Mouse (Mus musculus) fat pad, adult 2 months (tissue): ENCODE results near the gene Coch.
"Not testable (repeated sequence)": the region's sequence is repeated elsewhere in the genome, so short reads cannot be mapped to it uniquely, and the experiment has no call there.

ENCODE experiments used
- DNase-seq: peaks from one replicate; pipeline ENCODE4 v3.0.0-alpha.2; 2011; ENCODE audit warnings: low read depth, low spot score; ENCODE audit errors: extremely low read depth

The Coch gene

DNA sequence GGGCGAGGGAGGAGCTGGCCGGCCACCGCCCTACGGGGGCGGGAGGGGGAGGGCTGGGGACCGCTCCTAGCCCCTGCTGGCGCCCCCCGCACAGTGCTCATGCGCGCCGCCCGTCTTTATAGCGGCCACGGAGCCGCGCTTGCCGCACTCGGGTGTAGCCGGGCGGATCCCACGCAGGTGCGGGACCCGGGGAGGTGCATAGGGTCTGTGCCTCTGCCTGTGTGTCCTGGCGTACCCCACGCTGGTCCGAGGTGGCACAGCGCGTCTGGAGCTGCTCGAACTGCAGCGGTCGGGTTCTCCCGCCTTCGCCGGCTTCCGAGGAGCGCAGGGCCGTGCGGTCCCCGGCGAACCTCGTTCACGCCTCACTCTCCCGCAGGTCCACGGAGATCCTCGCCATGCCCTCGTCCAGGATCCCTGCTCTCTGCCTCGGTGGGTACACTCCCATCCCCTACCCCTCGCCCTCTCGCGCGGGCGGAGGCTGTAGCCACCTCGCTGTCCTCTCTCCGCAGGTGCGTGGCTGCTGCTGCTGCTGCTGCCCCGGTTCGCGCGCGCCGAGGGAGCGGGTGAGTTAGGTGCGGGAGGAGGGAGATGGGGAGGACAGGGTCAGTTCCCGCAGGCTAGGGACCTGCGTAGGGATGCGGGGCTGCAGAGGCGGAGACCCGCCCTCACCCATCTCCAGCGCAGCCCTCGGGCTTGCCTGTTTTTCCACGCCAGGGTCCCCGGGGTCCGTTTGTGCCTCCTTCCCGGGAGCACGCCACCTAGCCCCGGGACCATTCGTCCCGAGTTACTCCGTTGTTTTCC lies at the start of gene Coch:
Gene Coch, plus strand, starts transcription at position 113 of the 801 bp plus-strand sequence.
- no peak for DNase-seq

DNA sequence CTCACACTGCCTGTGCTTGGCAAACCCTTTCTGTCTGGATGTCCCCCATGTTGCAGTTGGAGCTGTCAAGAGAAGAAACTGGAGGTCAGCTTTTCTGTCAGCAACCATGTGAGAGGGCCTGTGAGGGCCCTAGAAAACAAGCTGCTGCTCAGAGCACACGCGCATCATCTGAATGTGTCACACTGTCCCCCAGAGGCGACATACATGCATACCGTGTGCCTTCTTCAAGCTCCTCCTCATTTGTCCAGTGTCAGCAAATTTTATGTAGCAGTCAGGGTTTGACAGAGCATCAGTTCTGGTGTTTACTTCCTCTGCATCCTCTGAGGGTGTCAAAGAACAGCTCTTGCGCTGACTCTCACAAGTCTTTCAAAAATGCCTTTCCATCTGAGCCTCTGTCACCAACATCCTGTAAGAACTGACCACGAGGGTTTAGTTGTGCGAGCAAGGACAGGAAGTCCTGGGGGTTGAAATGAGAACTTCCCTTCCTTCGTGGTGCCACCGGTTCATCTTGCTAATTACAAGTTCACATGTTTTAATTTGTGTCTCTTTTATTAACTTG lies 49.7 kb upstream of the Coch start:
- no peak for DNase-seq

DNA sequence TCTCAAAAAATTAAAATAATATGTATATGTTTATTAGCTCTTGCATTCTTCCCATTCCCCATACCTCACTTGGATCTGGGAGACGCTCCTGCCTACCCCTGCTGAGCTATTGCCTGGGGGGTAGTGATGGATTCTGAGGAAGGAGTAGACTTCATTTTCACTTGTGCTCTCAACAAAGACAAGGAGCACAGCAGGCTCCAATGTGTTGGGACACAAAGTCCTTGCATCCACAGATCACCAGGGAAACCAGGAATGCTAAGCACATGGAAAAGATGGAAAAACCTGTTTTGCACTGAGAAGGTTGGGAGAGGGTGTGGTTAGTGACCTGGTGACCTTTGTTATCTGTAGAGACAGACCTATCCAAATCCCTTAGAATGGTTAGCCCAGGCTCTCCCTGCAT lies 38.1 kb upstream of the Coch start:
- DNase-seq, result no peak

DNA sequence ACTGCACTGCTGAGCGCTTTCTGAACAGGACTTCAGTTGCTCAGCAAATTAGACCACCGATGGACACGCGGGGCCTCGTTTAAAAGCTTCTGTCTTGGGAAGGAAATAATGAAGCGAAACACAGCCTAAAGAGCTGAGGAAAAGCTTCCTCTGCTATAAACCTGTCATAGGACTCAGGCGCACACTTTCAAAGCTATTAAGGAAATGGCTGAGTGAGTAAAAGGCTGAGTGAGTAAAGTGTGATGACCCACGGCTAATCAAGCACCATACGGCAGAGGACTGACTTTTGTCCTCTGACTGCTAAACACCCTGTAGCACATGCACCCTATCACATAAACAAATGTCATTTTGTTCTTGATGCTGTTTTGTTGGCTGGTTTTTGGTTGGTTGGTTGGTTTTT lies 31.7 kb upstream of the Coch start:
- no peak for DNase-seq

DNA sequence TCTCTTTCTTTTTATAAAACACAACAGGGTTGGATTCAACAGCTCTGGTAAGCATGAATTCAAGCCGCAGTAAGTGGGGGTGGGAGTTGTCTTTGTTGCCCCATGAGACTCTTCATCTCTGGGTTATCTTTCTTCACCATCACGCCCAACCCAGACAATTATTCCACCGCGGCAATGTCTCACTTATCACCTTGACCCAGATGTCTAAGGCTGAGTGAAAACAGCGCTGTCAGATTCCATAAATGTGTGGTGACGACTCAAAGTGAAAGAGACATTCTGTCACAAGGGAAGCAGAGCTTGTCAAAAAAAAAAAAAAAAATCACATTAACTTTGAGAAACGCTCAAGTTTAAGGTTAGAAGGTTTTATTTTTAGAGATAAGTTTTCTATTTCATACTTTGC lies 25.9 kb upstream of the Coch start:
- no peak for DNase-seq

DNA sequence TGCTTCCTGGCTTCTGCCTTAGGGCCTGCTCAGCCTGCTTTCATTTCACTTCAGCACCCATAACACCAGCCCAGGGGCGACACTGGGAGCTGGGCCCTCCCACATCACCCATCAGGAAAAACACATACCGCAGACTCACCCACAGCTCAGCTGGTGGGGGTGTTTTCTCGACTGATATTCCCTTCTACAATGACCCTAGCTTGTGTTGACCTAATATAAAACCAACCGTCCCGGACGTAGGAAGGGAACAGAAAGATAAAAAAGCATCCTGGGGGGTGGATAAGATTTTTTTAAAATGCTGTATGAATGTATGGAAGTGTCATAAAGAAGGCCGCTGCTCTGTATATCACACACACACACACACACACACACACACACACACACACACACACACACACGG lies 23.7 kb upstream of the Coch start:
- no peak for DNase-seq

DNA sequence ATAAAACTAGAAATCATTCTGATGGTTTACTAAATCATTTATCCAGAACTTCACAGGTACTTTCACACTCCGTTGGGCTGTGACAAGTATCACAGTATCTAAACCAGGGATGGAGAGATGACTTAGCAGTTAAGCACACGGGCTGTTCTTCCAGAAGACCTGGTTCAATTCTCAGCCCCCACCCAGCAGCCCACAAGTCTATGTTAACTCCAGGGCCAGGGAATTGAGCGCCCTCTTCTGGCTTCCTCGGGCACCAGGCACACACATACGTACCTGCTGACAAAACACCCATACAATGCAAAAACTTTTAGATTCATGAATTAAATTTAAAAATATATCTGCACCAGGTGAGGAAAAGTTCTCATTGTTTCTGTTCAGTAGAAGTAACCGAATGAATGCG lies 23.2 kb upstream of the Coch start:
- no peak for DNase-seq

DNA sequence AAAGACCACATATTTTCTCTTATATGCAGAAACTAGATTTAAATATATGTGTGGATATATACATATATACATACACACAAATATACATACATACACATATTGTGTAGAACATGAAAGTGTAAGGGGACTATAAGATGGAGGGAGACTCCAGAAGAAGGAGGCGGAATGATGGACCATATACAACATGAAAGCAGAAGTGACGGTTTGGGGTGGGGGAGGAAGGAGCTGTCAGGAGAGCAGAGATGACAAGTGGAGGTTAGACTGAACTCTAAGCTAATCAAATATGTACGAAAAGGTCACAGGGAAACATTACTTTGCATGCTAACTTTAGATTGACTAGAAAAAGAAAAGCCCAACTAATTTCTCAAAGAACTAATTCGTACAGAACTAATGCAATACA lies 20.5 kb upstream of the Coch start:
- DNase-seq, result no peak

DNA sequence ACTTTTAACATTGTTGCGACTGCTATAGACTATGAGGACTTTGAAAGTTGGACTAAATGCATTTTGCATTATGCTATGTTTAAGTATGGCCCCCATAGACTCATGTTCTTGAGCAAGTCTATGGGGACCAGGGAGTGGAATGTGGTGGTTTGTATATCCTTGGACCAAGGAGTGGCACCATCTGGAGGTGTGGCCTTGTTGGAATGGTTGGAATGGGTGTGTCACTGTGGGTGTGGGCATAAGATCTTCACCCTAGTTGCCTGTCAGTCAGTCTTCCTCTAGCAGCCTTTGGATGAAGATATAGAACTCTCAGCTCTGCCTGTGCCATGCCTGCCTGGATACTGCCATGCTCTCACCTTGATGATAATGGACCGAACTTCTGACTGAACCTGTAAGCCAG lies 15.3 kb upstream of the Coch start:
- not testable (repeated sequence) for DNase-seq

DNA sequence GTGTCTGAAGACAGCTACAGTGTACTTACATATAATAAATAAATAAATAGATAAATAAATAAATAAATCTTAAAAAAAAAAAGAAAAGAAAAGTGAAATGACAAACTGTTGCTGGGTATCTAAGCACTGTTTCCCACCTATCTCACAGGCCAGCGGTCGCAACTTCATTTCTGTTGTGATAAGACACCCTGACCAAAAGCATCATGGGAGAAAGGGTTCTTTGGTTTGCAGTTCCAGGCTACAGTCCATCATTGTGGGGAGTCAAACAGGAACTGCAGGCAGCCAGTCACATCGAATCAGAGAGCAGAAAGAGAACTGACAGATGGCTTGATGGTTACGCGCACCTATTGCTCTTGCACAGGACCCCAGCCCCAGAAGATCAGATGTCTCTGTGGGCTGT lies 3.9 kb upstream of the Coch start:
- no peak for DNase-seq

DNA sequence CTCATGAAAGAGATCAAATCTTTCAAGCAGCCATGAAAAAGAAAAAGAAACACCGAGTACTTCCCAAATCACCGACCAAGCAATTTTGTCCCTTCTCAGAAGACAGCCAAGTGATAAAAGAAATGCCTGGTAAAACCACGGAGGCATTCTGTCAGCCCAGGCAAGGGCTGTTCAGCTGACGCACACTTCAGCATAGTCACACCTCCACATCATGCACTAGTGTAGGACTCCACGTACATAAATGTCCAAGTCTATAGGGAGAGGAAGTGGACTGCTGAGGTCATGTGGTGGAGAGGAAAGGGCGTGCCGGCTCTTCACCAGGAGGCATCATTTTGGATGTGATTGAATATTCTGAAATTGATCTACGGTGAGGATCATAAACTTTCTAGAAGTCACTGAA lies 1.2 kb upstream of the Coch start:
- no peak for DNase-seq

DNA sequence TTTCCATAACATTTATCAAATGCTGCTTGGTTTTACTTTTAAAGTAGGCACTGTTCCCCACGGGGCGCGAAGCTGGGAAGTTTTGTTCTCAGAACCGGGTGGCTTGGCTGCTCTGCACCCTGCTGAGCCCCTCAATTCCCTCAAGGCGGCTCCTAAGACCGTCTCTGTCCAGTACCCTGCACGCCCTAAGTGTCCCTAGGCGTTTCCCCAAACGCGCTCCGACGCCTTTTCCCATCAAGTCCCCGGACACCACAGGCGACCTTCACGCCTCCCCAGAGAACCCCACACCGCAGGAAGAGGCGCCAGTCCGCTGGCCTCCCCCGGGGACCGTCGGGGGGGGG lies 283 bp upstream of the Coch start:
- DNase-seq, result no peak

DNA sequence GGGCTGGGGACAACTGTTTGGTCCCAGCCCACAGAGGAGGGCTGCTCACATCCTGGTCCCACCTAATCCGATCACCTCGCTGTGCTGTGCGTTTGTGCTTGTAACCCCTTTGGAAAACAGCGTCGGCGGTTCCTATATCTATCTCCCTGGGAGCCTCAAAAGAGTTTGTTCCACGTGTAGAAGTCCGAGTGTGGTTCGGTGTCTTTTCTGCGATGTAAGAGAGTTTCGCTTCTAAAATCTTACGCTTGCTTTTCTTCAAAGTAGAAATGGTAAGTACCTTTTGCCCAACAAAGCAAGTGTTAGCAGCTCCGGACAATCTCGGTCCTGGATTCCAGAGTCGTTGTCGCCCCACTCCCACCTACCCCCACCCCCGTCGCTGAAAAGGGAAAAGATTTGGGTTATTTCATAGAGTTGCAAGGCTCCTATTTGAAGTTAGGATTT lies 909 bp downstream of the Coch start:
- DNase-seq, result no peak

DNA sequence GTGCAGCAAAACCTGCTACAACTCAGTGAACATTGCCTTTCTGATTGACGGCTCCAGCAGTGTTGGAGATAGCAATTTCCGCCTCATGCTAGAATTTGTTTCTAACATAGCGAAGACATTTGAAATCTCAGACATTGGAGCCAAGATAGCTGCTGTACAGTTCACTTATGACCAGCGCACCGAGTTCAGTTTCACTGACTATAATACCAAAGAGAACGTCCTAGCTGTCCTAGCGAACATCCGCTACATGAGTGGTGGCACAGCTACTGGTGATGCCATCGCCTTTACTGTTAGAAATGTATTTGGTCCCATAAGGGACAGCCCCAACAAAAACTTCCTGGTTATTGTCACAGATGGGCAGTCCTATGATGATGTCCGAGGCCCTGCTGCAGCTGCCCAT lies 10.2 kb downstream of the Coch start:
- DNase-seq, result no peak

DNA sequence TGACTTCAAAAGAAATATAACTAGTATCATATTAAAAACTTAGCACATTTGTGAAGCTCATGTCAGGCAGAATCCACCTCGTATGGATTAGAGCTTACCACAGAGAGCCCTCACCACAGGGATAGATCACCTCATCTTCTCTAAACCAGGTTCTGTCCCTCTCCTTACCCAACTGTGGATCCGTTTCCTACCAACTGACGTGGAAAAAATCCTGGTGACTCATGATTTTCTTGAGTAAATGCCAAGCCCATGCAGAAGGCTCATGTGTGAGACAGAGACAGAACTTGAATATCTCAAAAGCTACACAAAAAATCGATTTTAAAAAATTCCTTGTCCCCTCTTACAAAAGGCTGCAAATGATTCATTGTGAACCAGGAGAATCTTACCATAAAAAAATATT lies 13.0 kb downstream of the Coch start:
- no peak for DNase-seq

DNA sequence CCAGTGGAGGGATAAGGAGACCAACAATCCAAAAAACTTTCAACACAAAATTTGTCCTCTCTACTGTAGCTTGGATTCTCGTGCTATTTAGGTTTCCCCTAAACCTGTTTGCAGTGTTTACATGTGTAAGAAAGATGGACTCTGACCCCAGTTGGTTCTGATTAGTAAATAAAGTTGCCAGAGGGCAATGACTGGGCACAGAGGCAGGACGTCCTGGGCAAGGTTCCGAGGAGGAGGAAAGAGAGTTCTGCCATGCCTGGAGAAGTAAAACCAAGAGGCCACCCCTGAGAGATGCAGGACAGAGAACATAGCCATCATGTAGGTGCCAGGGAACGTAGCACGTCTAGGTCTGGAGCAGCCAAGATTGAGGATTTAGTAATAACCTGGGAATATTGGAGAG lies 19.2 kb downstream of the Coch start:
- no peak for DNase-seq

DNA sequence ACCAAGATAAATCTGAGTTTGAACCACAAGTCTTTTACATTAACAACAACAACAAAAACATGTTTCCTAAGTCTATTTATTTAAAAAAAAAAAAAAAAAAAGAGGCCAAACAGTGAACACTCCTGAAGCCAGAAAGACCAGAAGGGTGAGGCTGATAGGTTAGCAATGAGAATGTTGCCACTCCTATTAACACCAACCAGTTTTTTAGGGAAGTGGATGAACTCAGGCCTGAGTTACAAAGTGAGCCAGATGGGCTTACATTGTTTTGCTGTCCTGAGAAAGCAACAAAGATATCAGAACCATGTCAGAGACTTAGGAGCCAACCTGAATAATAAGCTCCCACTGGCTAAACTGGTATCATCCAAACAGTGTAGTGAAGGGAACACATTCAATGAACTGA lies 27.4 kb downstream of the Coch start:
- DNase-seq, result no peak

DNA sequence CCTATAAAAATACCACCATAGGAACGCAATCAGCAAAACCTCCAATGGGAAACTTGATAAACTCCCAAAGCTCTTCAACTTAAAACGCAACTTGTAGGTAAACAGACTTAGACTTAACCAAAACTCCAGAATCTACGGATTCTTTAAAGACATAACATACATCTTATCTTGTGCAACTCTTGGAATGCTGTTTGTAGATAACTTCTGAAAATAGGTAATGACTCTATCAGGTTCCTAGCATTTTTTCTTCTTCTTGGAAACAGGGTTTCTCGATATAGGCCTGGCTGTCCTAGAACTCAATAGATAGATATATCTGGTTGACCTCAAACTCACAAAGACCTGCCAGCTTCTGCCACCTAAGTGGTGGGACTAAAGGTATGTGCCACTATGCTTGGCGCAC lies 28.0 kb downstream of the Coch start:
- no peak for DNase-seq

DNA sequence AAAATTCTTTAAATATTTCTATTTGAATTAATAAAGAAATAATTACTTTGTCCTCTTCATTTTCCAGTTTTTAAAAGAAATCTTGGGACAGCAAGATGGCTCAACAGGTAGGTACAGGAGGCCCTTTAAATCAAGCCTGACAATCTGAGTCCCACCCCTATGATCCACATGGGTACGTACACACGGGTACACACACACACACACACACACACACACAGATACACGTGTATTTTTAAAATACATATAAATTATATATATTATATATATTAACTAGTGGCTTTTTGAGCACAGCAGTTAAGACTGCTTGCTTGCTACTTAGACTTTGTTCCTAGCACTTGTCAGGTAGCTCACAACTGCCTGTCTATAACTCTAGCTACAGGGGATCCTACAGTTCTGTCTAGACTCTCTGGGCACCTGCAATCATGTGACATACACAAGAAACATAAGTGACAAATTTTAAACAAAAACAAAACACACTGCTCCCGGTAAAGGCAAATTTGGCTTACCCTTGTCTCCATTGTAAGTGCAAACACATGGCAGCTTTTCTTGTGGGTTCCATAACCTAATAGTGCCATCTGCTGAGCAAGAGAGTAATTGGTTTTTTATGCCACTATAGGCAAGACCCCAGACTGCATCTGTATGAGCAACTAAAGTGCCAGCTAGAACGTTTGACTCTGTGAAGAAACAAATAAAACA lies 29.7 kb downstream of the Coch start:
- DNase-seq, result no peak

DNA sequence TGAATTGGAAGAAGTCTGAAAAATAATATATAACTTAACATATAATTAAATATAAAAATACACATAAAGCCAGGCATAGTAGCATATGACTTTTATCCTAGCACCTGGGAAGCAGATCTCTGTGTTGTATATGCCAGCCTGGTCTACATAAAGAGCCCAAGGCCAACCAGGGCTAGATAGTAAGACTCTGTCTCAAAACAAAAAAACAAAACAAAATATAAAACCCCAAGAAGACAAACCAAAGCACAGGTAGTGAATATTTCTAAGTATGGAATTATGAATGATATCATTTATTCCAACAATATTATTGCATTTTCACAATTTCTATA lies 30.2 kb downstream of the Coch start:
- DNase-seq, result no peak

DNA sequence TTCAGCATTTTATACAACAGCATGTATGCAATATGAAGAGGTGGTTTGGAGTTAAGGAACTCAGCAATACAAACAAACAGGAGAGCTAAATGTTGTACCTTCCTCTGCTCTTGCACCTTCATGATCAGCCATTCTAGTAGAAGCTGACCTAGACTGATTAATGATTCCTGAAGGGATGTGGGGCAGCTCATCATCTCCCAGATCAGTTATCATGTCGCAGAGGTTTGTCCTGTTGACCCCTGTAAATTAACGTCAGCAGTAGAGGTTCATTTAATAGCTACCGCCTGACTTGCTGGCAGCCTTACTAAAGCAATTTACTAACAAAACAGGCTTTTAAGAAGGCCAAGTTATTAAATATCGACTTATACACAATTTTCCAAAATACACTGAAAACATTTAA lies 40.3 kb downstream of the Coch start:
- DNase-seq, result no peak

DNA sequence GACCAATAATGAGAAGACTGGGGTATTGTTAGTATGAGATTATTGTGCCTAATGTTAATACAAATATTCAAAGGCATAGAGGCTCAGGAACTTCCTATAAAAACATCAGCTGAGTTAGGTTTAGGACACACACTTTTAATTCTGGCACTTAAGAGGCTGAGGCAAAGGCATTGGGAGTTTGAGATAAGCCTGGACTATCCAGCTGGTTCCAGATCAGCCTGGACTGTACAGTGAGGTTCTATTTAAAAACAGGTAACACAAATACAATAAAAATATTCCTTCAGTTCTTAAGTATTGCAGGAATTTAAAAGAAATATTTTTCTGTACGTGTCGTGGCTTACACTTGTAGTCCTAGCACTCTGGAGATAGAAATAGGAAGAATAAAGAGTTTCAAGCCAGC lies 43.1 kb downstream of the Coch start:
- DNase-seq, result no peak
